Mouse (Mus musculus) cerebellum, adult 11-12 months (tissue): Measurements from ENCODE around the gene Gm20517.

Experiments used
- DNase-seq: peaks from one replicate; pipeline ENCODE4 v3.0.0; 2022

The Gm20517 gene

DNA sequence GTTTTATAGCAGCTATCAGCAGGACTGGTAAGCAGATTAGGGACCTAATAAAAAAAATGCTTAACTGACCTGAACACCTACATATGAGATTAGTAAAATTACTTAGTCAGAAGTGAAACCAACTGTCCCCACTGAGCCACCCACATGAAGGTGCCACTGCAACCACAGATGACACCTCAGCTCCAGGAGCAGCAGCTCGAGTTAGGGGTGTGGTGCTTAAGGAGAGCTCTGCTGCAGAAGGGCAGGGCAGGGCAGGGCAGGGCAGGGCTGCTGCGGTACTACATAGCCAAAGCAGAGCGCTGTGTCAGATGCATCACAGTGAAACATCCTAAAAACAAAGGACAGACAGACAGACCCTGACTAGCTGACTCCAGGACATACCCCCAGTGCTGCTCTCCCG is 71.4 kb downstream of the Gm20517 start:
- no peak for DNase-seq

GRCm38 (mm10) chr17:47687409-47688343 is 76.3 kb downstream of the Gm20517 start:
- peak; percentile 96 for DNase-seq

- no peak for DNase-seq
Measured at GRCm38 (mm10) chr17:47688344-47688607, 76.9 kb downstream of the Gm20517 start, which contains the start of gene Tomm6. Gene Tomm6 (minus strand): TSS chr17:47688386.

GRCm38 (mm10) chr17:47688608-47689575 is 77.5 kb downstream of the Gm20517 start, which contains the start of gene Frs3:
Gene Frs3 (plus strand): TSS chr17:47689030.
- DNase-seq, result peak; percentile 83

DNA sequence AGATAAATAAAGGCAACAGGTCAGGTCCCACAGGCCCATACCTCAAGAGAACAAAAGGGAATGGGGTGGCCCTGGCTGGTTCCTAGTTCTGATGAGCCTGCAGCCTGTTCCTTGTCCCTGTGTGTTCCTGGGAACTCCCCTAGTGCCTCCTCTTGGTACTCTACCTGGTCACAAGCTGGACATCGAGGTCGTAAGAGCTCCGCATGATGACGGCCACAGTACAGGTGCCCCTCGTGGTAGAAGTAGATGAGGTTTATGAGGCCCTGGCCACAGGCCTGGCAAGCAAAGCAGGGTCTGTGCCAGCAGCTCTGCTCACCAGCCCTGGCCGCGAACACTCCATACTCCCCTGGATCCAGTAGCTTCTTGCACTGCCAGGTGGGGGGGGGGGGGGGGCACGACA is 78.5 kb downstream of the Gm20517 start:
- DNase-seq, result peak; percentile 57

DNA sequence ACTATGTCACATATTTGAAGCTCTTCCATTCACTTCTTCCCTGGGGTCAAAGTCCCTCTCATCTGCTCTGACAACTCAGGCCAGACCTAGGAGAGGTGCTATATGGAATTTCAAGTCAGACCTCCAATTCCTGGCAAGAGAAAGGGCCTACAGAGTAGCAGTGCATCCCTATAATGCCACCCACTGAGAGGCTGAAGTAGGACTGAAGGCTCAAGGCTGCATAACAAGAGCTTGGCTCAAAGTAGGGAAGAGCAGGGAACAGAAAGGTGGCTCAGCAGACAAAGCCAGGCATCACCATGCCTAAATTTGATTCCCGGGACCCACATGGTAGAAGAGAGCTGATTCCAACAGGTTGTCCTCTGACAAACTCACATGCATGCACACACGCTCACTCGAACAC is 80.3 kb downstream of the Gm20517 start:
- DNase-seq, result no peak

- DNase-seq, result peak; percentile 54
Measured at GRCm38 (mm10) chr17:47693671-47694441, 82.5 kb downstream of the Gm20517 start.

DNA sequence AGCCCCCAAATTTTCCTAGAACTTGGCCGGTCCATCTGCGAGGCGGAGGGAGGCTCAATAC is 82.9 kb downstream of the Gm20517 start, which contains the start of gene Gm21981:
Gene Gm21981, minus strand, starts transcription at position 14 of the 61 bp plus-strand sequence.
- DNase-seq, result no peak

DNA sequence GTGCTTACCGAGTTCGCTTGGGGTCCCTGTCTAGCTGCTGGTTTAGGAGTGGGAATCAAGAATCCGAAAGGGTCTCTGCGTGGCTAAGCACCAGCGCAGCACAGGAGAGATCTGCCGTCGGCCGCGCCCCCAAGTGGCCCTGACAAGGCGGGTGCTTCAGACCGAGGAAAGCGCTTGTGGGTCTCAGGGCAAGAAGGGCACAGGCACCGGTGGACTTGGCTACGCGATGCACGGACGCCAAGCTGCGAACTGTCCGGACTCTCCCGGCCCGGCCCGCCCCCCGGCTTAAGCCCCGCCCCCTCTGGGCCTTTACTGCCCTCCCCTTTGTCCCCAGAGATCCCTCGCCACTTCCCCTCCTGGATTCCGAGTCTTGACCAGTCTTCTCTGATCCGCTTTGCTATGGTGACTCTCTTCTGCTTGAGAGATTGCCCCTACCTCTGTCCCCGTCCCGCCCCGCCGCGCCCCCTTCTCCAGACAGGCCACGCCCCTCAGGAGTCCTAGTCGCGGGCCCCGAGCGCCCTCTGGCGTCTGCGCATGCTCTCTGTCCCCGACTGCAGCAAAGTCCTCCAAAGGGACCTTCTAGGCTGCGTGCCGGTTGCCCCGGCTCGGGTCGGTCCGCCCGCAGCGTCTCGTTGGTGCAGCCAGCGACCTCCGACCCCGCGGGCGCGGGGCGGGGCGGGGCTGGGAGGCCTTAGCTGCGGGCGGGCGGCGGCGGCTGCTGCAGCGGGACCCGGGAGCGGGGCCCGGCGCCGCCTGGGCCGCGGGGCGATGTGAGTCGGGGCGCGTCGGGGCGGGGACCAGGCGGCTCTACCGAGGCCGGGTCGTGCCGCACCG is 83.3 kb downstream of the Gm20517 start, which contains the start of gene Prickle4:
Gene Prickle4, minus strand, starts transcription at position 234 of the 834 bp plus-strand sequence.
- DNase-seq, result peak; percentile 97

- DNase-seq, result no peak
Measured at GRCm38 (mm10) chr17:47695337-47695710, 83.9 kb downstream of the Gm20517 start.

DNA sequence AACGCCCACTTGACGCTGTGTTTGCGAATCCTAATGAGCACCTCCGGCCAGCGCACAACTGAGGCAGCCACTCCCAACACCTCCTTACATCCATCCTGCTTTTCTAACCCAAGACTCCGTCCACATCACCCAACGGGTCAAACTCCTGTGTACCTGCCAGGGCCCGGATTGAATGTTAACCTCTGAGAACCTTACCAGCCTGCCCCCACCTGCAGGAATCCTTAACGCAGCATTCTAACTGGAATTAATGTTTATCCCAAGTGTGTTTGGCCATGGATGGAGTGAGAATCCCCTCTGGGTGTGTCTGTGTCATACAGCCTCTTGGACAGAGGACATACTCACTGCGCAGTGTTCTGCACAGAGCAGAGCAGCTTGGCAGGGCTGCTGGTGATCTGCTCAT is 86.8 kb downstream of the Gm20517 start:
- no peak for DNase-seq

DNA sequence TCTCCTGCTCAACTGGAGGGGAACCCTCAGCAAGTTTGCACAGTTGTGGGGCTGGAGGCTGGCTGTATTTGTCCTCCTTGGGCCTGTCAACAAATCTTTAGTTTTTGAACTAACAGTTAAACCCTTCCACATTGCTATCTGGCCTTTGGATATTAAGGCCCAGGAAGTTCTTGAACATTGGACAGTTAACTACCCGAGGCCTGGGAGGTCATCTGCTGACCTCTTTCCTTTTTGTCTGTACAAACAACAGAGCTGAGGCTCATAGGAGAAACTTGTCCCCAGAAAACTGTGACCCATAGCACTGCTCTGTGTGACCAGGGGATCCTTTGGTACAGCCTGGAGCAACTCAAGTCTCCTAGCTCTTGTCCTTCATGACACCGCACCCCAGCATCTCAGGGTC is 87.7 kb downstream of the Gm20517 start:
- DNase-seq, result no peak

DNA sequence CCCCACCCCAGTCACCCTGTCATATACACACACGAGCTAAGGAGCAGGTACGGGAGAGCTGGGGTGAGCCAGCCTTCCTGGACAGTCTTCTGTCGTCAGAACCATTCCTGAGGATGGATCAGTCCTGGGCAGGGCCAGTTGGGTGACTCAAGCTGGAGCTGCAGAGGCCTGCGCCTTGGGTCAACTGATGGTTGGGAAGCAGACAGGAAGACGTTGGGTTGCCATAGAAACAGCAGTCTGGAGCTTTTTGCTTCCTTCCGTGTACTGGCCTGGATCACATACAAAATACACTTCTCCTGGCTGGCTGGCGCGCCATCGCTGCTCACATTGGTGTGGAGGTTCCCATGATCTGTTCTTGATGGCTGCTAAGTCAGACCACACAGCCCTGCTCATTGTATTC is 90.4 kb downstream of the Gm20517 start:
- no peak for DNase-seq

DNA sequence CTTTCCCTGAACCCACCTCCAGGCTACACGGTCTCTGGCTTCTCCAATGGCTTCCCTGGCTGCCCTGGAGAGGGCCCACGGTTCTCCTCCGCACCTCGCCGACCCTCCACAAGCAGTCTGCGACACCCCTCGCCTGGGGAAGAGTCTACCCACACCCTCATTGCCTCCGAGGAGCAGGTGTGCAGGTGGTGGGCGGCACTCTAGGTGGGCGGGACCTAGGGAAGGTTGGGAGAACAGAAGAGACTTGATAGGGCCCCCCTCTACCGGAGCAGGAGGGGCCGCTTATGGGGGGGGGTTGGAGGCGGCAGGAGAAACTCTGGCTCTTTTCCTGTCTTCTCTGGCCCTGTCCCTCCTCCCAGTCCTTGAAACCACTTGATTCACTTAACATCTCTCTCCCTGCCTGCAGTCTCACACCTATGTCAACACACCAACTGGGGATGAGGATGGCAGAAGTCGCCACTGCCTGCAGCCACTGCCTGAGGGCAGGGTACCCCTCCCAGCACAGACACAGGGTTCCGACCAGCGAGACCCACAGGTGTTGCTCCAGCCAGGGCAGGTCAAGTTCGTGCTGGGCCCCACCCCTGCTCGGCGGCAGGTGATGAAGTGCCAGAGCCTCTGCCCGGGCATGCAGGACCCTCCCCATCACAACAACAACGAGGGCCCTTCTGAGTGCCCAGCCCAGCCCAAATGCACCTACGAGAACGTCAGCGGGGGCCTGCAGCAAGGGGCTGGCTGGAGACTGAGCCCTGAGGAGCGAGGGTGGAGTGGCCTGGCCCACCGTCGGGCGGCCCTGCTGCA is 91.4 kb downstream of the Gm20517 start:
- no peak for DNase-seq

DNA sequence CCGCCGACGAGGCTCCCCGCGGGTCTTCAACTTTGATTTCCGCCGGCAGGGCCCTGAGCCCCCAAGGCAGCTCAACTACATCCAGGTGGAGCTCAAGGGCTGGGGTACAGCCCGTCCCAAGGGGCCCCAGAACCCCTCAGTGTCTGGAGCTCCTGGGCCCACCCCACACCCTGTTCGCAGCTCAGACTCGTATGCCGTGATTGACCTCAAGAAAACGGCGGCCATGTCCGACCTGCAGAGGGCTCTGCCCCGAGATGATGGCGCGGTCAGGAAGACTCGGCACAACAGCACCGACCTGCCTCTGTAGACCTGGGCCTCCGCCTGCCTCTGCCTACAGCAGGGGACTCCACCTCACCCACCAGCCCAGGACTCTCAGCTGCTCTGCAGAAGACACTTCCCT is 92.2 kb downstream of the Gm20517 start:
- no peak for DNase-seq

GRCm38 (mm10) chr17:47704692-47705091 is 93.3 kb downstream of the Gm20517 start:
- no peak for DNase-seq

DNA sequence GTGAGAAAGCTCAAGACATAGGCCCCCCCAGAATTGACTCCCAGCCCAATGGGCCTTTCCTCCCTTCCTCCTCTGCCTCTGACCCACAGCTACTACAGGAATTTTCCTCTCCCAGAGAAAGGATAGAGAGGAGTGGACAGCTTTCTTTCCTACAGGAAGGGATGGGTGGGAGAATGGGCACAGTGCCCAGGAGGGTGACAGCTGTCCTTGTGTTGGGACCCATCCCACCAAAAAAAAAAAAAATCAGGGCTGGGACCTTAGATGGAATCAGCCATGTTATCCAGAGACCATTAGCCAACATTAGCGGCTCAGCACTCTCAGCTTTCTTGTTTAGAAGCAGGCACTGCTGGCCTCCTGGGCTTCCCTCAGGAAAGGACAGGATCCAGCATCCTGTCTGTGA is 94.8 kb downstream of the Gm20517 start:
- no peak for DNase-seq

GRCm38 (mm10) chr17:47707961-47708360 is 96.6 kb downstream of the Gm20517 start:
- no peak for DNase-seq

- no peak for DNase-seq
Measured at GRCm38 (mm10) chr17:47708972-47709371, 97.6 kb downstream of the Gm20517 start.

- DNase-seq, result no peak
Measured at GRCm38 (mm10) chr17:47710036-47710435, 98.6 kb downstream of the Gm20517 start.

- no peak for DNase-seq
Measured at GRCm38 (mm10) chr17:47711883-47712282, 100.5 kb downstream of the Gm20517 start.
